Mouse (Mus musculus): ENCODE measurements around the gene Olfr214. TPM values are rescaled to one million over a fixed set of nuclear protein-coding genes. Genes with fewer than 3 reads are reported as not detected.
"Not testable (repeated sequence)": the region's sequence is repeated elsewhere in the genome, so short reads cannot be mapped to it uniquely, and the experiment has no call there.

The Olfr214 gene
- not detected in 2 replicates for polyA plus RNA-seq (2015; fragmentation: Nextera tagmentation; extraction: Ambion mirVana)

DNA sequence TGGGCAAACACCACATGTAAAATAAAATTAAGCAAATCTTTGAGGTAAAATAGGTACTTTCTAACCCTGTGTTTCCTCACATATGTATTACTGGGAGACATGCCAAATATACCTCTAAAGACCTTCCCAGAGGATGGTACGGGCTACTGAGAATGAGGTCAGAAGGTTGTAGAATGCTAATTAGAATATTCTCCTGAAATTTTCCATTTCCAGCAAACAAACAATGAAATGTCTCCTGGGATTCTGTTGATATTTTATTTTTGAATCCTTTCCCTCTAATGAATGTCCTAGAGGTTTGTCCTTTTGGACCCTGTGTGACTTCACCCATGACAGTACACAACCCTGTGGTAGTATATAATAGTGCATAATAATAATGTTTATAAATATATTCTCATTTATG, at the start of gene Olfr214:
Gene Olfr214 (plus strand): TSS at position 301 of the 400 bp plus-strand sequence.
- no peak within 1 kb of the TSS for H3K9ac ChIP-seq
- WGBS = 72% methylated on average over 1 of the region's 1 CpGs
- ATAC-seq (ENCODE audit: borderline replicate concordance, extremely low read depth, low FRiP score, low TSS enrichment) = no peak
- no peaks in the 10 kb centered on the region for H3K27me3 ChIP-seq
- H3K36me3 ChIP-seq = no peaks in the 10 kb centered on the region
- H3K4me1 ChIP-seq = no peaks in the 10 kb centered on the region
- H3K4me2 ChIP-seq = no peak within 1 kb of the TSS
- H3K4me3 ChIP-seq = no peak within 1 kb of the TSS
- no peak within 1 kb of the TSS for H3K27ac ChIP-seq
- H3K9me3 ChIP-seq = no peaks in the 10 kb centered on the region

DNA sequence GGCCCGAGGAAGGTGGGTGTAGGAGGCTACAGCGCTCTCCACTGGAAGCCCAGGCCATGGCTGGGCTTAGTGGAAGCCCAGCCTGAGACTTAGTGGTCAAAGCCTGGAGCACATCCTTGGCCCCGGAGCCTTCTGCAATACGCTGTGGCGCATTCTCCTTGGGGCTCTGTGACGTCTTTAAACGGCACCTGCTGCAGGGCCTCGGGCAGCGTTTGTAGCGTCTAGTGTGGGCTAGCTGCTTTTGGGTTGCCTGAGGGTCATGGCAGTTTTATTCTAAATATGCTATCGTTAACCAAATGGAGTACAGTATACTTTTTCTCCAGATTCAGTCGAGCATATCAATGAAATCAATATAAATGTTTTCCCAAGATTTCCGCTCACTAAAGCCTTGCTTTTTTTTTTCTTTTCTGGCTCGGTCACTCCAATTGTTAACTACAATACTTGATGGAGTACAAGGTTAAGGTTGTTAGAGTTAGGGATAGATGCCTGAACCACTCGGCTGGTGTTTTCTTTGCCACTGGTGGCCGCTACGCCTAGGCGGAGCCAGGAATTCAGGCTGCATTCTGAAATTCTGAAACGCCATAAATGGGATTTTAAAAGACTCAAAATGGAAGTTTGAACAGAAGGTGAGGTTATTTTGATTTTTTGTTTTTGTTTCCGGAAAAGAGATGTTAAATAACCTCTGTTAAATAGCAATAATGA, 47.6 kb upstream of the Olfr214 start, which contains the start of gene Olfr212:
Gene Olfr212 (plus strand): TSS at position 215 of the 702 bp plus-strand sequence.
- H3K27me3 ChIP-seq; H3K4me2 ChIP-seq; H3K27ac ChIP-seq; H3K9ac ChIP-seq; H3K9me3 ChIP-seq; ATAC-seq (ENCODE audit: borderline replicate concordance, extremely low read depth, low FRiP score, low TSS enrichment); H3K36me3 ChIP-seq; H3K4me1 ChIP-seq; H3K4me3 ChIP-seq: not testable (repeated sequence)
- 90% methylated on average over 20 of the region's 20 CpGs for WGBS

DNA sequence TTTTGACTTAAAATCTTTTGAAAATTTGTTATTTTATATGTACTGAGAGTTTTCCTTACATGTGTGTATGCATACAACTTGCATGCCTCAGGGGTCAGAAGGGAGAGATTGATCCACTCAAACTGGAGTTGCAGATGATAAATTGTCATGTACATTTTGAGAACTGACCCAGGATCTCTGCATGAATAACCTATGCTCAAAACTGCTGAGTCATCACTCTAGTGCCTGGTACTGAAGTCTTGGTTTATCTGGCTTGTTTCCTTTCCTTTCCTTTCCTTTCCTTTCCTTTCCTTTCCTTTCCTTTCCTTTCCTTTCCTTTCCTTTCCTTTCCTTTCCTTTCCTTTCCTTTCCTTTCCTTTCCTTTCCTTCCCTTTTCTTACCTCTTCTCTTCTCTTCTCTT, 39.2 kb upstream of the Olfr214 start:
- Histone ChIP-seq H3K4me1 (no peaks in the 10 kb centered on the region), H3K4me2 (no peak overlapping the region), H3K9me3 (no peaks in the 10 kb centered on the region), H3K27ac (no peak overlapping the region), H3K4me3 (no peak overlapping the region), H3K27me3 (no peaks in the 10 kb centered on the region), H3K36me3 (no peaks in the 10 kb centered on the region), H3K9ac (no peak overlapping the region)
- ATAC-seq (ENCODE audit: borderline replicate concordance, extremely low read depth, low FRiP score, low TSS enrichment) = no peak

DNA sequence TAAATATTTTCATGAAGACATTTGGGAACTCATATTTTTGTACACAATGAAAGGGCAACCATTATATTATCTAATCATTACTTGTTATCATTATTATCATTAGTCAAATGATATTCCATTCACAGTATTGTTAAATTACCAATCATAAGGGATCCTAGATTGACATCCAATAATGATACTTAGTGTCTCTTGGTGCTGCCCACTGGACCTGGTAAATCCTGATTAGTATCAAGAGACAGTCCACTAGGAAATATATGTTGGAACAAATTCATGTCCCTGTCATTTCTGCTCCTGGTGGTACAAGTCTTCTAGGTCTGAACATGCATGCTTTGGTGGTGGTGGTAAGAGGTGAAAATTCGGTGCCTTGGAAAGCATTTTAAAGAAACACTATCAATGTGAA, 15.9 kb upstream of the Olfr214 start, which contains the start of gene Olfr213:
Gene Olfr213 (plus strand): TSS at position 301 of the 400 bp plus-strand sequence.
- ATAC-seq (ENCODE audit: borderline replicate concordance, extremely low read depth, low FRiP score, low TSS enrichment) = no peak
- Histone ChIP-seq H3K4me1 (no peaks in the 10 kb centered on the region), H3K9me3 (no peaks in the 10 kb centered on the region), H3K27ac (no peak within 1 kb of the TSS), H3K4me2 (no peak within 1 kb of the TSS), H3K4me3 (no peak within 1 kb of the TSS), H3K36me3 (no peaks in the 10 kb centered on the region), H3K9ac (no peak within 1 kb of the TSS), H3K27me3 (no peaks in the 10 kb centered on the region)
- 63% methylated on average over 1 of the region's 1 CpGs for WGBS

DNA sequence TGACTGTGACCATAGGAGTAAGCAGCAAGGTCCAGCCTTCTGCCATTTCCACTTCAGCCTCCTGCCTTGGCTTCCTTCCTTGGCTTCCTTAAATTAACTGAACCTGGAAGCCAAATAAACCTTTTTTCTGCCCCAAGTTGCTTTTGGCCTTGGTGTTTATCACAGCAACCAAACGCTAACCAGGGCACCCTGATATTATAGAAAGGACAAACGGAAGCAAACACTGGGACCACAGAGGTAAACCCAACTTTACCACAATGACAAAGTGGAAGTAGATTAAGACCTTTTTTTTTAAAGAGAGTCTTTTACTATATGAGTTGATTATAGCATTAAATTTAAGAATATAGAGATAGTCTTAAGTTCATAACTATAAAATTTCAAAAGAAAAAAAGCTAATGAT, 11.5 kb upstream of the Olfr214 start:
- Histone ChIP-seq H3K27ac (no peak overlapping the region), H3K36me3 (no peaks in the 10 kb centered on the region), H3K4me2 (no peak overlapping the region), H3K4me1 (no peaks in the 10 kb centered on the region), H3K9ac (no peak overlapping the region), H3K4me3 (no peak overlapping the region), H3K9me3 (no peaks in the 10 kb centered on the region), H3K27me3 (no peaks in the 10 kb centered on the region)
- no peak for ATAC-seq (ENCODE audit: borderline replicate concordance, extremely low read depth, low FRiP score, low TSS enrichment)
- WGBS = 79% methylated on average over 2 of the region's 2 CpGs

DNA sequence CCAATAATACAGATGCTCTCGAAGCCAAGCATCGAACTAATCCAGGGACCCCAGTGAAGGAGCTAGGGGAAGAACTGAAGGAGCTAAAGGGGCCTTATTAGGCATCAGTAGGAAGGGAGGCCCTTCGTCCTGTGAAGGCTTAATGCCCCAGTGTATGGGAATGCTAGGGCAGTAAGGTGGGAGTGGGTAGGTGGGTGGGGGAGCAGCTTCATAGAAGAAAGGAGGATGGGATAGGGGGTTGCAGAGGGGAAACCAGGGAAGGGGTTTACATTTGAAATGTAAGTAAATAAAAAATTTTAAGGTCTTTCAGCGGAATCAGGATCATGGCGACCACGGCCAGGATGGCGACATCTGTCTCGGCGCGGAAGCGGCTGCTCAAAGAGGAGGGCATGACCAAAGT, 3.2 kb upstream of the Olfr214 start, which contains the start of gene Gm5580:
Gene Gm5580 (plus strand): TSS at position 301 of the 400 bp plus-strand sequence.
- ATAC-seq (ENCODE audit: borderline replicate concordance, extremely low read depth, low FRiP score, low TSS enrichment); H3K27me3 ChIP-seq; H3K9me3 ChIP-seq; H3K4me3 ChIP-seq; H3K36me3 ChIP-seq; H3K27ac ChIP-seq; H3K9ac ChIP-seq; H3K4me2 ChIP-seq; H3K4me1 ChIP-seq: not testable (repeated sequence)
- 92% methylated on average over 11 of the region's 11 CpGs for WGBS

DNA sequence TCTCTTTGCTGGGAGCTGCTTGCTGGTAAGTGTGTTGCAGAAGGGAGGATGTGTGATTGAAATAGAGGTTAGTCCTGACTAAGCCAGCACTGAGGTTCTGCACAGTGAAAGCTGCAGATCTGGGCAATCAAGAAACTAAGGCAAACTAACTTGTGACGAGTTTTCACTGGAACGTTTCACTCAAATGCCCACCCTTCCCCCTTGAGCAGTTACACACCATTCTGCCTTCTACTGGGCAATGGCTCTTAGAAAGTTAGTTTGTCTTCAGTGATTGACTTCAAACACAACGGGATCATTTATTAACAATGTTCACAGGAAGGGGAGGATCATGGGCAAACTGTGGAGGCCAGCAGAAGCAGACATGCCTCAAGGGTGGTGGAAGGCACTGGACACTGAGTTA, 917 bp downstream of the Olfr214 start:
- ATAC-seq (ENCODE audit: borderline replicate concordance, extremely low read depth, low FRiP score, low TSS enrichment) = no peak
- no peak overlapping the region for H3K9ac ChIP-seq
- no peak overlapping the region for H3K4me3 ChIP-seq
- no peaks in the 10 kb centered on the region for H3K36me3 ChIP-seq
- H3K9me3 ChIP-seq = no peaks in the 10 kb centered on the region
- no peaks in the 10 kb centered on the region for H3K27me3 ChIP-seq
- H3K4me2 ChIP-seq = no peak overlapping the region
- H3K27ac ChIP-seq = no peak overlapping the region
- 50% methylated on average over 3 of the region's 3 CpGs for WGBS
- H3K4me1 ChIP-seq = no peaks in the 10 kb centered on the region

DNA sequence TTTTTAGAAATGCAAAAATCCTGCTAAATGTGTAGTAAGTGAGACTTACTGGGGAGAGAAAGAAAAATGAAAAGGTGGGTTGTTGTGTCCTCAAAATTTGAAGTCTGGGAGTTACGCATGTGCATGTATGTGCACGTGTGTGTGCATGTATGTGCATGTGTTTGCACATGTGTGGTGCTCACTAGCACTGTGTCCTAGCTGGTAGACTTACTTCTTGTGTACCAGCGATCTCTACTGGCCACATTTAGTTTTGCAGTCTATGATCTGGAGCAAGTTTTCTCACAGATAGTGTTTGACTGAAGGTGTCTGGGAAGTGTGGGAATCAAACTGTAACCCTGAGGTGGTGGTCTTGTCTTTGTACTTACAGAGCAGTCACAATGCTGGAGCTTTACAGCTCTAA, 15.8 kb downstream of the Olfr214 start:
- no peaks in the 10 kb centered on the region for H3K4me1 ChIP-seq
- no peak overlapping the region for H3K27ac ChIP-seq
- 26% methylated on average over 3 of the region's 3 CpGs for WGBS
- H3K9me3 ChIP-seq = no peaks in the 10 kb centered on the region
- H3K36me3 ChIP-seq = no peaks in the 10 kb centered on the region
- H3K4me2 ChIP-seq = no peak overlapping the region
- H3K9ac ChIP-seq = no peak overlapping the region
- ATAC-seq (ENCODE audit: borderline replicate concordance, extremely low read depth, low FRiP score, low TSS enrichment) = no peak
- no peak overlapping the region for H3K4me3 ChIP-seq
- no peaks in the 10 kb centered on the region for H3K27me3 ChIP-seq

DNA sequence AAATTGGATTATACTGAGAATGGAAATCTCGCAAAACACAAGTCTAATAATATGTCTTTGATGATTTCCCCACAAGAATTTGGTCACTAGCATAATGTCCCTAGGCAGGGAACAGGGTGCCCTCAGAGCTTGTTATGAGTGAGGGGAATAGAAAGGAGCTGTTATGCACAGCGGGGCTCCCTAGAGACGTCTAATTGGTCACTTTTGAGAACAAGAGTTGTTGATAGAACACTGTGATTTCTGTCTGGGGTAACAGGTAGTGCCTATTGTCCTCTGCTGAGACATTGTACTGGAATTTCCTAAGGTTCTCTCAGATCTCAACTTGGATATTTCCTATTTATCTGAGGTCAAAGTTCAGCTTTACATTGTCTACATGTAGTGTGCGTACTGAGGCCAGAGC, 30.1 kb downstream of the Olfr214 start, which contains the start of gene Olfr215:
Gene Olfr215 (minus strand): TSS at position 101 of the 400 bp plus-strand sequence.
- 70% methylated on average over 4 of the region's 4 CpGs for WGBS
- ATAC-seq (ENCODE audit: borderline replicate concordance, extremely low read depth, low FRiP score, low TSS enrichment) = no peak
- Histone ChIP-seq H3K9ac (no peak within 1 kb of the TSS), H3K4me2 (no peak within 1 kb of the TSS), H3K27me3 (no peaks in the 10 kb centered on the region), H3K4me1 (no peaks in the 10 kb centered on the region), H3K9me3 (no peaks in the 10 kb centered on the region), H3K27ac (no peak within 1 kb of the TSS), H3K36me3 (no peaks in the 10 kb centered on the region), H3K4me3 (no peak within 1 kb of the TSS)

DNA sequence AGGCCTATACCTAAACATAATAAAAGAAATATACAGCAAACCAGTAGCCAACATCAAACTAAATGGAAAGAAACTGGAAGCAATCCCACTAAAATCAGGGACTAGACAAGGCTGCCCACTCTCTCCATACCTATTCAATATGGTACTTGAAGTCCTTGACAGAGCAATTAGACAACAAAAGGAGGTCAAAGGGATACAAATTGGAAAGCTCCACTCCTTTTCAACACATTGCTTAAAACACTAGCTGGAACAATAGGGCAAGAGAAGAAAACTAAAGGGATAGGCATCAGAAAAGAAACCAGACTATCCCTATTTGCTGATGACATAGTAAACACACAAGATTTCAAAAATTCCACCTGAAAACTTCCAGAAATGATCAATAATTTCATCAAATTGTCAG, 46.9 kb downstream of the Olfr214 start:
- H3K27ac ChIP-seq; H3K9me3 ChIP-seq; H3K9ac ChIP-seq; H3K36me3 ChIP-seq; ATAC-seq (ENCODE audit: borderline replicate concordance, extremely low read depth, low FRiP score, low TSS enrichment); H3K27me3 ChIP-seq; H3K4me2 ChIP-seq; H3K4me3 ChIP-seq; H3K4me1 ChIP-seq: not testable (repeated sequence)

DNA sequence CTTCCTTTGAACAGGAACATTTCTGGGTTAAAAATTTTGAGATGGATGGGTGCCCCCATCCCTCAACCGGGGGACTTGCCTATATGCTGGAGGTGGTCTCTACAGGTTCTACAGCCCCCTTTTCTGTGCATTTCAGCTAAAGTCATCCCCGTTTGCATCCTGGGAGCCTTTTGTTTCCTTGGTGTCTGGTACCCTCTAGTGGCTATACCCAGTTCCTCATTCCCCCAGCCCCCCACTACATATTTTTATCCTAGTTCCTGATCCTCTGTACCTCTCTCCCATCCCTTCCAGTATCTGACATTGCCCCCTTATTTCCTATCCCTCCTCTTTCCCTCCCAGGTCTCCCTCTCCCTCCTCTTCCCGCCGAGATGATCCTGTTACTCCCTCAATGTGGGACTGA, 53.2 kb downstream of the Olfr214 start:
- Histone ChIP-seq H3K27me3 (no peaks in the 10 kb centered on the region), H3K9me3 (no peaks in the 10 kb centered on the region), H3K4me1 (no peaks in the 10 kb centered on the region), H3K4me3 (no peak overlapping the region), H3K4me2 (no peak overlapping the region), H3K36me3 (no peaks in the 10 kb centered on the region), H3K27ac (no peak overlapping the region), H3K9ac (no peak overlapping the region)
- ATAC-seq (ENCODE audit: borderline replicate concordance, extremely low read depth, low FRiP score, low TSS enrichment) = no peak
- 33% methylated on average over 4 of the region's 4 CpGs for WGBS
